Mouse (Mus musculus): Measurements from ENCODE around the gene Fgfr2.

DNA sequence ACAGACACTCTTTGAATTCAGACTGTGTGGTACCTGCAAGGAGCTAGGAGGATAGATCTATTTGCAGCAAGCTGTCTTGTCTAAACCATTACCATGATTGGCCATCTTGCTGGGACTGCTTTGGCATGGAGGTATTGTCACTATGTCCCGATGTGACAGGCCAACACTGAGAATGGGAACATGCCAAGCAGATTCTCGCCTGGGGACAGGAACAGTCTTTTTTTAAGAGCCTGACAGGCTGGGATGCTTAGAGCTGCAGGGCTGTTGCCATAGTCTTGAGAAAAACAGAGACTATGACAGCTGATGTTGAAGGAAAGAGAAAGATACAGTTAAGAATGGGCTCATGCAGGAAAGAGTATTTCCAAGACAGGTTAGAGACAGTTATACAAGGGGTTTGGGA is 711.4 kb downstream of the Fgfr2 start:
- TF ChIP-seq CTCF (IDR thresholded peaks at IDR 0.05; ENCODE audit: control insufficient read depth, insufficient read depth, insufficient replicate concordance, low read depth, low read length) (no peak), POLR2A (IDR thresholded peaks at IDR 0.05; ENCODE audit: control insufficient read depth, low read depth, low read length) (no peak)
